Mouse (Mus musculus): Measurements from ENCODE around the gene Mfap3l.

DNA sequence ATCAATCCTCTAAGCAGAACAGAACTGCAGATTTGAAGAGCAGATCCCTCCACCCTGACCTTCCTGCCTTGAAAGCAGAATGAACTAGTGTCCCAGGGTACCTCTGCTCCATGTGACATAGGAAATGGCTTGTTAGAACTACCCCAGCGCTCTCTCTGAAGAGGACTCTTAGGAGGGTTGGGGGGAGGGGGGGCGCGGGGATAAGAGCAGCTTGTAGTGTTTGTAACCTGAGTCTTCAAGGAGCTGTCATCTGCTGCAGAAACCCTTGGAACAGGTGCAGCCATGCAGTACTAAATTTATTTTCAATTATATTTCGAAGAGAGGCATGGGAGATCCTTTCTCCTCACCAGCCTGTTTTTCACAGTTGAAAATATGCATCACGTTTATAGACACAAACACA is 30.9 kb downstream of the Mfap3l start:
- TF ChIP-seq CTCF (IDR thresholded peaks at IDR 0.05; ENCODE audit: borderline replicate concordance, insufficient read depth, low read depth, low read length) (no peak), POLR2A (IDR thresholded peaks at IDR 0.05; ENCODE audit: borderline replicate concordance, insufficient read depth, low read length) (no peak)

All from cerebellum, adult 2 months (tissue).